Mouse (Mus musculus) limb, embryonic 12.5 days (tissue): Measurements from ENCODE around the gene Ankmy1. TPM values are rescaled to one million over a fixed set of nuclear protein-coding genes. Genes with fewer than 3 reads are reported as not detected.

Source experiments
- ATAC-seq: fragments of 200-750 bp; cut with Nextera tagmentation; 2 replicates; pipeline ENCODE4 v1.8.0; 2017; ENCODE audit warnings: low read depth, moderate TSS enrichment; ENCODE audit not compliant: insufficient number of reproducible peaks, insufficient read depth, low FRiP score, low TSS enrichment
- H3K27ac ChIP-seq: fragments of 300-500 bp; sonication (generic); 2 replicates; pipeline ENCODE4 v1.5.1; 2016; ENCODE audit warnings: mild to moderate bottlenecking, moderate library complexity
- H3K27me3 ChIP-seq: fragments of 300-500 bp; sonication (generic); 2 replicates; pipeline ENCODE4 v1.6.1; 2016; ENCODE audit warnings: mild to moderate bottlenecking, moderate library complexity
- H3K36me3 ChIP-seq: fragments of 300-500 bp; sonication (generic); 2 replicates; pipeline ENCODE4 v1.6.1; 2016; ENCODE audit warnings: mild to moderate bottlenecking, moderate library complexity
- H3K4me1 ChIP-seq: fragments of 300-500 bp; sonication (generic); replicated peaks from 2 replicates; pipeline ENCODE4 v1.6.1; 2016
- H3K4me2 ChIP-seq: fragments of 300-500 bp; sonication (generic); 2 replicates; pipeline ENCODE4 v1.6.1; 2016; ENCODE audit warnings: mild to moderate bottlenecking, moderate library complexity
- H3K4me3 ChIP-seq: fragments of 300-500 bp; sonication (generic); replicated peaks from 2 replicates; pipeline ENCODE4 v1.5.1; 2016; ENCODE audit warnings: mild to moderate bottlenecking
- H3K9ac ChIP-seq: fragments of 300-500 bp; sonication (generic); replicated peaks from 2 replicates; pipeline ENCODE4 v1.6.1; 2016; ENCODE audit warnings: mild to moderate bottlenecking, moderate library complexity
- H3K9me3 ChIP-seq: fragments of 300-500 bp; sonication (generic); 2 replicates; pipeline ENCODE4 v1.6.1; 2016; ENCODE audit warnings: mild to moderate bottlenecking, moderate library complexity
- WGBS: fragments of 180-500 bp; shearing (Covaris S2); methylation state at CpG from one replicate; pipeline ENCODE4 v1.1.7; 2016; 5-methylcytosine and 5-hydroxymethylcytosine counted together
- polyA plus RNA-seq: library from polyadenylated mRNA; unstranded; fragments of >200 nt; fragmentation: Nextera tagmentation; extraction: Ambion mirVana; gene quantifications from 2 replicates; pipeline ENCODE4 v1.2.1, GENCODE M21; 2016

Ankmy1 gene
- 0.40 and 0.55 TPM in 2 replicates for polyA plus RNA-seq

GRCm38 (mm10) chr1:92902786-92903185 is at the start of gene Ankmy1:
Ankmy1 (minus strand) TSS chr1:92902906.
- peak within 1 kb of the TSS; percentile 55 for H3K4me2 ChIP-seq
- no peaks in the 10 kb centered on the region for H3K9me3 ChIP-seq
- no peak within 1 kb of the TSS for H3K27ac ChIP-seq
- H3K4me3 ChIP-seq: peak within 1 kb of the TSS; percentile 31
- H3K9ac ChIP-seq: no peak within 1 kb of the TSS
- H3K27me3 ChIP-seq: peaks cover 10% of the 10 kb centered on the region; the same call in 1 of the 2 replicates
- WGBS: 1% methylated on average over 15 of the region's 15 CpGs
- peak; percentile 34 for ATAC-seq
- H3K4me1 ChIP-seq: peaks cover 15% of the 10 kb centered on the region
- H3K36me3 ChIP-seq: no peaks in the 10 kb centered on the region

- H3K27me3 ChIP-seq: no peaks in the 10 kb centered on the region
- no peaks in the 10 kb centered on the region for H3K9me3 ChIP-seq
- H3K27ac ChIP-seq: no peak within 1 kb of the TSS
- H3K4me1 ChIP-seq: no peaks in the 10 kb centered on the region
- WGBS: 74% methylated on average over 5 of the region's 5 CpGs
- no peak within 1 kb of the TSS for H3K4me2 ChIP-seq
- H3K4me3 ChIP-seq: no peak within 1 kb of the TSS
- H3K9ac ChIP-seq: no peak within 1 kb of the TSS
- peaks cover 42% of the 10 kb centered on the region for H3K36me3 ChIP-seq
- ATAC-seq: no peak
These were observed 47.9 kb upstream of the Ankmy1 start, which contains the start of gene Gpr35 for GRCm38 (mm10) chr1:92950607-92951006. Gpr35 (plus strand) TSS chr1:92950865.

DNA sequence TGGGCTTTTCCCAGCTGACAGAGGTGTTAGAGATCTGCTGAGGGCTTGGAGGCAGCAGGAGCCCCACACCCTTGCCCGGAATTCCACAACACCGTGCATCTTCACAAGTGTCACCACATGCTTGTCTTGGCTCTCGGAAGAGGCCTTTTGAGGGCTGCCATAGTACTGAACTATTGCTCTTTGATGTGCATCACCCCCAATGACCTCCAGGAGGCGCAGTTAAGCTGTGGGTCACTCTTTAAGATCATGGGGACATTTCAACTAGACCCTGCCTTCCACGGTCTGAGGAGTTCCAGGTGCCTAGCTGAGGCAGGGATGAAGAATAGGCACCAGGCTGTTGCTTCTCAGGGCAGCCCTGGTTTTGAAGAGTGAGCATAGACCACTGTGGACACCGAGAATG is 46.7 kb upstream of the Ankmy1 start:
- H3K27me3 ChIP-seq: no peaks in the 10 kb centered on the region
- no peak for ATAC-seq
- H3K4me1 ChIP-seq: no peaks in the 10 kb centered on the region
- no peak overlapping the region for H3K4me2 ChIP-seq
- no peaks in the 10 kb centered on the region for H3K9me3 ChIP-seq
- no peak overlapping the region for H3K4me3 ChIP-seq
- H3K27ac ChIP-seq: no peak overlapping the region
- WGBS: 59% methylated on average over 6 of the region's 6 CpGs
- no peak overlapping the region for H3K9ac ChIP-seq
- H3K36me3 ChIP-seq: peaks cover 54% of the 10 kb centered on the region

DNA sequence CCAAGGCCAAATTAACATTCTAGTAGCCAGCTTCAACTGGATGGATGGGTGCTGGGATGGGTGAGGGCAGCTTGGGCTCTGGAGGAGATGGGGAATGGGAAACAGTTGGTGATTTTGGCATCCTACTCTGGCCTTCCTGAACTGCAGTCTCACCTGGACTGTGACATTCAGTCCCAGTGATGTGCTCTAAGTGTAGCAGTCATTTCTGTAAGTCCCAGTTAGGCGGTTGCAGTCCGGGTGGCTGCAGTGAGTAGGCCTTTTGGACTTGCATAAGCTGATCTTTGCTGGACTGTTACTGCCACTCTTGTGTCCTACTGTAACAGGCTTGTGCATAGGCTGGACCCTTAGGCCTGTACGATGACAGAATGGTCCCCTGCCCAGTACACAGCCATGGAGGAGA is 45.3 kb upstream of the Ankmy1 start:
- Histone ChIP-seq H3K9me3 (no peaks in the 10 kb centered on the region), H3K36me3 (peaks cover 68% of the 10 kb centered on the region), H3K4me1 (no peaks in the 10 kb centered on the region), H3K27me3 (no peaks in the 10 kb centered on the region), H3K9ac (no peak overlapping the region), H3K4me2 (no peak overlapping the region), H3K27ac (no peak overlapping the region), H3K4me3 (no peak overlapping the region)
- no peak for ATAC-seq
- WGBS: 97% methylated on average over 3 of the region's 3 CpGs

DNA sequence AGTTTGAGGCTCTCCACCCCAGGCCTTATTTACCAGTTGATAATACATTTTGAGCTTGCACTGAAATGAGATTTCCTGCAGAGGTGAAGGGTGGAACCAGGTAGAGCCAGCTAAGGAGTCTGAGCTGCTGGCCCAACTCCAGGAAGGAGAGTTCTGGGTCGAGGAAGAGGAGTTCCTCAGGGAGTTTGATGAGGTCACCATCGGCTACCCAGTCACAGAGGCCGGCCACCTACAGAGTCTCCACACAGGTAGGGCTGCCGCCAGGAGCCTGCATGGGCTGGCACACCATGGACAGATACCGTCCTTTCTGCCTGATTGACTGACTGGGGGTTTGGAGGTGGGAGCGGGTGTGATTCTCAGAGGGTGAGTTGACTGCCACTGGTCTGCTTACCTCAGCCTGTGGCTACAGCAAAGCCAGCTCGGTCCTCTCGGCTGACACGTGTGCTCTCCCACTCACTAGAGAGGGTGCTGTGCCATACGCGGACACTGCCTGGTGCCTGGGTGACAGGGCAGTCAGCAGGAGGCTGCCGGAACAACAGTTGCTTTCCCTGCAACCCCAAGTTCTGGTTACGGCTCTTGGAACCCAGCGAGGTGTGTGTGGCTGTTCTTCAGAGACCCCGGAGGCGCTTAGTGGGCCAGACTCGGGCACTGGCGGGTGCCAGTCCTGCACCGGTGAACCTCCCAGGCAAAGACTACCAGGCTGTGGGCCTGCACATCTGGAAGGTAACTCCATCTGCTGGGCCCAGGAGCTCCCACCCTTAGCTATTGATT is 40.7 kb upstream of the Ankmy1 start:
- H3K4me3 ChIP-seq: no peak overlapping the region
- 90% methylated on average over 19 of the region's 19 CpGs for WGBS
- no peaks in the 10 kb centered on the region for H3K4me1 ChIP-seq
- no peak overlapping the region for H3K4me2 ChIP-seq
- no peak overlapping the region for H3K27ac ChIP-seq
- no peak overlapping the region for H3K9ac ChIP-seq
- H3K27me3 ChIP-seq: no peaks in the 10 kb centered on the region
- no peaks in the 10 kb centered on the region for H3K9me3 ChIP-seq
- H3K36me3 ChIP-seq: peaks cover 96% of the 10 kb centered on the region
- ATAC-seq: no peak

- WGBS: 96% methylated on average over 4 of the region's 4 CpGs
- Histone ChIP-seq H3K27ac (no peak overlapping the region), H3K9me3 (no peaks in the 10 kb centered on the region), H3K4me2 (no peak overlapping the region), H3K27me3 (no peaks in the 10 kb centered on the region), H3K36me3 (peaks cover 69% of the 10 kb centered on the region), H3K4me3 (no peak overlapping the region), H3K4me1 (peaks cover 14% of the 10 kb centered on the region), H3K9ac (no peak overlapping the region)
- ATAC-seq: no peak
These were observed 37.0 kb upstream of the Ankmy1 start for GRCm38 (mm10) chr1:92939746-92940145.

- Histone ChIP-seq H3K9ac (no peak overlapping the region), H3K9me3 (peaks cover 4% of the 10 kb centered on the region; the same call in 1 of the 2 replicates), H3K27ac (no peak overlapping the region), H3K4me3 (no peak overlapping the region), H3K4me2 (no peak overlapping the region), H3K4me1 (peaks cover 20% of the 10 kb centered on the region), H3K36me3 (peaks cover 49% of the 10 kb centered on the region), H3K27me3 (no peaks in the 10 kb centered on the region)
- 84% methylated on average over 3 of the region's 3 CpGs for WGBS
- no peak for ATAC-seq
These were observed 35.1 kb upstream of the Ankmy1 start for GRCm38 (mm10) chr1:92937797-92938196.

GRCm38 (mm10) chr1:92936467-92936866 is 33.8 kb upstream of the Ankmy1 start:
- Histone ChIP-seq H3K4me3 (no peak overlapping the region), H3K9ac (no peak overlapping the region), H3K9me3 (peaks cover 6% of the 10 kb centered on the region; the same call in 1 of the 2 replicates), H3K36me3 (peaks cover 36% of the 10 kb centered on the region), H3K27ac (no peak overlapping the region), H3K4me1 (peaks cover 20% of the 10 kb centered on the region), H3K4me2 (no peak overlapping the region), H3K27me3 (no peaks in the 10 kb centered on the region)
- ATAC-seq: no peak
- 89% methylated on average over 3 of the region's 3 CpGs for WGBS

DNA sequence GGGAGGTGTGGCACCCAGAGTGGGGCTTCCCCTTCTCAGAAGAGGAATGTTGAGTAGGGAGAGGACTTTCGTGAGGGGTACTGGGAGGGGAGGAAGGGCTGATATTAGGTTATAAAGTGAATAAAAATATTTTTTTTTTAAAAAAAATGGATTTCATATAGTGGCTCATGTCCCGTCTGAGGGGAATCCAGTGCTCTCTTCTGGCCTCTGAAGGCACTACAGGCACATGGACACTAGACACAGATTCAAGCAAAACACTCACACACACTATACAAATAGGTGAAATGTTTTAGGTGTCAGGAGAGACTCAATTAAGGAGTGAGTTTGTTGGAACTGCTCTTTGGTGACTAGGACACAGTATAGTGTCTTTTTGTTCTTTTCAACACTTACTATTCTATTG is 33.3 kb upstream of the Ankmy1 start:
- Histone ChIP-seq H3K4me3 (peak overlapping the region; percentile 78; the same call in 1 of the 2 replicates), H3K9ac (no peak overlapping the region), H3K27me3 (no peaks in the 10 kb centered on the region), H3K4me2 (peak overlapping the region; percentile 82), H3K9me3 (peaks cover 6% of the 10 kb centered on the region; the same call in 1 of the 2 replicates), H3K36me3 (peaks cover 33% of the 10 kb centered on the region), H3K27ac (no peak overlapping the region), H3K4me1 (peaks cover 20% of the 10 kb centered on the region)
- WGBS: 76% methylated on average over 2 of the region's 2 CpGs
- ATAC-seq: no peak

GRCm38 (mm10) chr1:92935054-92935962 is 32.6 kb upstream of the Ankmy1 start:
- Histone ChIP-seq H3K27me3 (no peaks in the 10 kb centered on the region), H3K9ac (peak overlapping the region; percentile 71), H3K4me3 (peak overlapping the region; percentile 78), H3K27ac (peak overlapping the region; percentile 95), H3K4me2 (peak overlapping the region; percentile 82), H3K4me1 (peaks cover 20% of the 10 kb centered on the region), H3K36me3 (peaks cover 28% of the 10 kb centered on the region), H3K9me3 (peaks cover 6% of the 10 kb centered on the region; the same call in 1 of the 2 replicates)
- no peak for ATAC-seq
- 22% methylated on average over 10 of the region's 10 CpGs for WGBS
